Mouse (Mus musculus) CH12.LX (cell line): ENCODE measurements at regions not wholly inside any gene's neighbourhood (a gene's known extent, or its start where the extent isn't known, plus 50 kb on each side); places are given as distances from the start of the nearest gene placed in this dataset.

Experiments
- DNase-seq: peaks from one replicate; pipeline ENCODE4 v3.0.0-alpha.2; 2013; ENCODE audit errors: extremely low read depth
- H3K27ac ChIP-seq: 2 replicates; pipeline ENCODE4 v1.5.1; 2012; ENCODE audit warnings: low read depth, mild to moderate bottlenecking, control low read depth, moderate library complexity; ENCODE audit not compliant: insufficient read depth
- H3K27me3 ChIP-seq: replicated peaks from 2 replicates; pipeline ENCODE3; 2012; ENCODE audit warnings: inconsistent platforms
- H3K36me3 ChIP-seq, 2 experiments: replicated peaks in 1 of 2; 2 replicates each; pipeline versions ENCODE3 to v1.6.1; 2012; ENCODE audit warnings: inconsistent platforms in 1 of 2, low read length in 1 of 2, mild to moderate bottlenecking in 1 of 2, mixed read lengths in 1 of 2, moderate library complexity in 1 of 2; ENCODE audit not compliant: control insufficient read depth in 1 of 2, insufficient read depth in 1 of 2
- H3K4me1 ChIP-seq, 2 experiments: 2 replicates each; pipeline ENCODE4 v1.6.1; 2012; ENCODE audit warnings: inconsistent platforms in 1 of 2, moderate library complexity in 1 of 2; ENCODE audit not compliant: insufficient read depth in 2 of 2, control insufficient read depth in 1 of 2
- H3K4me2 ChIP-seq: 2 replicates; pipeline ENCODE4 v1.6.1; 2012; ENCODE audit warnings: low read depth, mild to moderate bottlenecking, control low read depth; ENCODE audit not compliant: poor library complexity, insufficient read depth, severe bottlenecking
- H3K4me3 ChIP-seq, 3 experiments: fragments of 150-350 bp in 1 of 3; sonication (generic) in 1 of 3; replicated peaks in 1 of 3; 2 replicates each; pipeline versions ENCODE3 to v1.5.1; 2011 to 2012; ENCODE audit warnings: low read depth in 2 of 3, low read length in 2 of 3, mild to moderate bottlenecking in 2 of 3, moderate library complexity in 2 of 3, control low read depth in 1 of 3, improper control_type of control experiment in 1 of 3, inconsistent platforms in 1 of 3, mixed read lengths in 1 of 3; ENCODE audit not compliant: poor library complexity in 1 of 3
- H3K79me2 ChIP-seq: replicated peaks from 2 replicates; pipeline ENCODE4 v1.6.1; 2012; ENCODE audit warnings: mild to moderate bottlenecking, moderate library complexity; ENCODE audit not compliant: control insufficient read depth, poor library complexity, insufficient read depth, severe bottlenecking; ENCODE audit errors: extremely low read depth
- H3K9ac ChIP-seq: 2 replicates; pipeline ENCODE4 v1.6.1; 2012; ENCODE audit warnings: low read depth, mild to moderate bottlenecking, control low read depth, moderate library complexity; ENCODE audit not compliant: insufficient read depth
- H3K9me3 ChIP-seq: replicated peaks from 2 replicates; pipeline ENCODE3; 2012; ENCODE audit warnings: low read length, inconsistent platforms, mixed read lengths
- BHLHE40 ChIP-seq: IDR thresholded peaks from 2 replicates; pipeline ENCODE4 v1.6.1; 2011; ENCODE audit warnings: mild to moderate bottlenecking, low read depth, low read length, improper control_type of control experiment
- CHD1 ChIP-seq: IDR thresholded peaks from 2 replicates; pipeline ENCODE4 v1.6.1; 2012; ENCODE audit warnings: low read depth, low read length, improper control_type of control experiment, inconsistent platforms
- CHD2 ChIP-seq: IDR thresholded peaks from 2 replicates; pipeline ENCODE4 v1.6.1; 2011; ENCODE audit warnings: low read length, improper control_type of control experiment
- CTCF ChIP-seq, 2 experiments: IDR thresholded peaks in 1 of 2; conservative IDR thresholded peaks in 1 of 2; 2 replicates each; pipeline ENCODE4 v1.5.1; 2011 to 2012; ENCODE audit warnings: low read depth in 2 of 2, low read length in 2 of 2, improper control_type of control experiment in 1 of 2, inconsistent platforms in 1 of 2, mild to moderate bottlenecking in 1 of 2, moderate library complexity in 1 of 2
- E2F4 ChIP-seq: IDR thresholded peaks from 2 replicates; pipeline ENCODE4 v1.6.1; 2011; ENCODE audit warnings: low read depth, low read length, improper control_type of control experiment; ENCODE audit not compliant: insufficient replicate concordance
- ELF1 ChIP-seq: IDR thresholded peaks from 2 replicates; pipeline ENCODE4 v1.6.1; 2014; ENCODE audit warnings: low read depth, mild to moderate bottlenecking, inconsistent platforms, low read length, improper control_type of control experiment
- GABPA ChIP-seq: IDR thresholded peaks from 2 replicates; pipeline ENCODE4 v1.6.1; 2012; ENCODE audit warnings: low read depth, low read length, improper control_type of control experiment, inconsistent platforms; ENCODE audit not compliant: insufficient replicate concordance
- JUN ChIP-seq: IDR thresholded peaks from 2 replicates; pipeline ENCODE4 v1.6.1; 2011; ENCODE audit warnings: low read depth, mild to moderate bottlenecking, low read length, improper control_type of control experiment, moderate library complexity; ENCODE audit not compliant: insufficient read depth
- MEF2A ChIP-seq: IDR thresholded peaks from 2 replicates; pipeline ENCODE4 v1.6.1; 2014; ENCODE audit warnings: low read depth, mild to moderate bottlenecking, inconsistent platforms, low read length, improper control_type of control experiment, borderline replicate concordance
- MXI1 ChIP-seq: IDR thresholded peaks from 2 replicates; pipeline ENCODE4 v1.6.1; 2011; ENCODE audit warnings: mild to moderate bottlenecking, low read depth, low read length, improper control_type of control experiment
- MYC ChIP-seq: IDR thresholded peaks from 2 replicates; pipeline ENCODE4 v1.6.1; 2011; ENCODE audit warnings: low read depth, mild to moderate bottlenecking, improper control_type of control experiment, low read length
- NRF1 ChIP-seq: IDR thresholded peaks from 2 replicates; pipeline ENCODE4 v1.6.1; 2014; ENCODE audit warnings: low read depth, mild to moderate bottlenecking, inconsistent platforms, low read length, improper control_type of control experiment, moderate library complexity
- PAX5 ChIP-seq: IDR thresholded peaks from 2 replicates; pipeline ENCODE4 v1.6.1; 2012; ENCODE audit warnings: low read length, inconsistent platforms, mixed read lengths
- POLR2AphosphoS2 ChIP-seq: IDR thresholded peaks from 2 replicates; pipeline ENCODE4 v1.6.1; 2011; ENCODE audit warnings: low read depth, low read length, improper control_type of control experiment
- RAD21 ChIP-seq: IDR thresholded peaks from 2 replicates; pipeline ENCODE4 v1.6.1; 2011; ENCODE audit warnings: low read depth, mild to moderate bottlenecking, low read length, improper control_type of control experiment, moderate library complexity
- RCOR1 ChIP-seq: conservative IDR thresholded peaks from 2 replicates; pipeline ENCODE4 v1.6.1; 2012; ENCODE audit warnings: low read depth, mild to moderate bottlenecking, inconsistent platforms, low read length, improper control_type of control experiment
- SMC3 ChIP-seq: IDR thresholded peaks from 2 replicates; pipeline ENCODE4 v1.6.1; 2011; ENCODE audit warnings: low read depth, low read length, improper control_type of control experiment
- TBP ChIP-seq: conservative IDR thresholded peaks from 2 replicates; pipeline ENCODE4 v1.6.1; 2011; ENCODE audit warnings: low read depth, low read length, improper control_type of control experiment
- TCF12 ChIP-seq: IDR thresholded peaks from 2 replicates; pipeline ENCODE4 v1.6.1; 2014; ENCODE audit warnings: low read depth, mild to moderate bottlenecking, inconsistent platforms, low read length, improper control_type of control experiment
- ZC3H11A ChIP-seq: IDR thresholded peaks from 2 replicates; pipeline ENCODE4 v1.6.1; 2012; ENCODE audit warnings: low read depth, mild to moderate bottlenecking, inconsistent platforms, low read length, improper control_type of control experiment
- dilution Hi-C: fragments of 300-500 bp; cut with MboI; formaldehyde crosslinking; loops from 2 replicates; pipeline ENCODE4 v1.14.3; 2020; ENCODE audit warnings: low sequenced_read_pairs; ENCODE audit not compliant: extremely low pct_unique_long_range_greater_than_20kb, extremely low pct_ligation_motif_present
- in situ Hi-C: fragments of 300-500 bp; cut with MboI; formaldehyde crosslinking; loops from 3 replicates; pipeline ENCODE4 v1.14.3; 2019; ENCODE audit warnings: low sequenced_read_pairs, low pct_ligation_motif_present, low pct_unique_long_range_greater_than_20kb, mixed read lengths

- Histone ChIP-seq H3K4me2 (no peak overlapping the region), H3K79me2 (no peaks in the 10 kb centered on the region), H3K4me3 (no peak overlapping the region), H3K9me3 (no peaks in the 10 kb centered on the region), H3K27me3 (no peaks in the 10 kb centered on the region), H3K4me1 (no peaks in the 10 kb centered on the region), H3K9ac (no peak overlapping the region)
- in situ Hi-C loops, result no loop called here
- dilution Hi-C loops, result no loop called here
- no peak for DNase-seq
- TF ChIP-seq CHD1 (no peak), JUN (no peak), ELF1 (no peak), RCOR1 (no peak), TBP (no peak), TCF12 (no peak), ZC3H11A (no peak), PAX5 (no peak), POLR2AphosphoS2 (no peak), BHLHE40 (no peak), MYC (no peak), NRF1 (no peak), MXI1 (no peak), E2F4 (no peak)
- TF ChIP-seq, all 38 proteins: peak for 0
- no peak overlapping the region for H3K27ac ChIP-seq
- no peaks in the 10 kb centered on the region for H3K36me3 ChIP-seq
These were observed 553.7 kb downstream of the Zfp619 start for GRCm38 (mm10) chr7:40071313-40071712.

GRCm38 (mm10) chr7:40072478-40072877, 554.9 kb downstream of the Zfp619 start:
- H3K27ac ChIP-seq, result no peak overlapping the region
- H3K4me3 ChIP-seq, result no peak overlapping the region
- no peaks in the 10 kb centered on the region for H3K27me3 ChIP-seq
- no peaks in the 10 kb centered on the region for H3K4me1 ChIP-seq
- no peaks in the 10 kb centered on the region for H3K79me2 ChIP-seq
- TF ChIP-seq MEF2A (no peak), CHD2 (no peak), GABPA (no peak), RAD21 (peak; percentile 43), SMC3 (peak; percentile 44), E2F4 (no peak), CTCF (conservative IDR thresholded peaks at IDR 0.05 in 1 of 2, IDR thresholded peaks at IDR 0.05 in 1 of 2; ENCODE audit: low read depth in 2 of 2, low read length in 2 of 2) (peak in 1 of 2 experiments; percentile 46; a peak in 2 of 4 replicates)
- H3K9ac ChIP-seq, result no peak overlapping the region
- dilution Hi-C loops, result no loop called here
- H3K4me2 ChIP-seq, result no peak overlapping the region
- H3K9me3 ChIP-seq, result no peaks in the 10 kb centered on the region
- in situ Hi-C loops, result no loop called here
- H3K36me3 ChIP-seq, result no peaks in the 10 kb centered on the region
- DNase-seq, result peak; percentile 19
